Mouse (Mus musculus): ENCODE measurements around the gene Cyth4. TPM values are rescaled to one million over a fixed set of nuclear protein-coding genes. Genes with fewer than 3 reads are reported as not detected.

Cyth4 gene
- polyA plus RNA-seq, 1 experiment, result 0.37 TPM

- no peak for TF ChIP-seq GATA1 (IDR thresholded peaks at IDR 0.05; ENCODE audit: low read length)
These were observed 2.0 kb upstream of the Cyth4 start for GRCm38 (mm10) chr15:78594831-78595230.

- no peak for TF ChIP-seq GATA1 (IDR thresholded peaks at IDR 0.05; ENCODE audit: low read length)
These were observed 1.4 kb upstream of the Cyth4 start for GRCm38 (mm10) chr15:78595468-78595867.

- no peak for TF ChIP-seq GATA1 (IDR thresholded peaks at IDR 0.05; ENCODE audit: low read length)
These were observed 343 bp upstream of the Cyth4 start for GRCm38 (mm10) chr15:78596504-78596903.

- TF ChIP-seq GATA1 (IDR thresholded peaks at IDR 0.05; ENCODE audit: low read length), result no peak
These were observed 882 bp downstream of the Cyth4 start for GRCm38 (mm10) chr15:78597729-78598128.

GRCm38 (mm10) chr15:78599124-78599523 is 2.3 kb downstream of the Cyth4 start:
- TF ChIP-seq GATA1 (IDR thresholded peaks at IDR 0.05; ENCODE audit: low read length), result no peak

GRCm38 (mm10) chr15:78599529-78600193 is 2.8 kb downstream of the Cyth4 start:
- no peak for TF ChIP-seq GATA1 (IDR thresholded peaks at IDR 0.05; ENCODE audit: low read length)

GRCm38 (mm10) chr15:78601180-78601579 is 4.3 kb downstream of the Cyth4 start:
- no peak for TF ChIP-seq GATA1 (IDR thresholded peaks at IDR 0.05; ENCODE audit: low read length)

- no peak for TF ChIP-seq GATA1 (IDR thresholded peaks at IDR 0.05; ENCODE audit: low read length)
These were observed 7.4 kb downstream of the Cyth4 start for GRCm38 (mm10) chr15:78604255-78604654.

GRCm38 (mm10) chr15:78605371-78605791 is 8.5 kb downstream of the Cyth4 start:
- TF ChIP-seq GATA1 (IDR thresholded peaks at IDR 0.05; ENCODE audit: low read length), result no peak

- no peak for TF ChIP-seq GATA1 (IDR thresholded peaks at IDR 0.05; ENCODE audit: low read length)
These were observed 9.2 kb downstream of the Cyth4 start for GRCm38 (mm10) chr15:78606059-78606458.

- TF ChIP-seq GATA1 (IDR thresholded peaks at IDR 0.05; ENCODE audit: low read length), result no peak
These were observed 10.6 kb downstream of the Cyth4 start for GRCm38 (mm10) chr15:78607463-78607862.

- TF ChIP-seq GATA1 (IDR thresholded peaks at IDR 0.05; ENCODE audit: low read length), result no peak
These were observed 14.0 kb downstream of the Cyth4 start for GRCm38 (mm10) chr15:78610705-78611462.

GRCm38 (mm10) chr15:78614536-78614935 is 17.7 kb downstream of the Cyth4 start:
- no peak for TF ChIP-seq GATA1 (IDR thresholded peaks at IDR 0.05; ENCODE audit: low read length)

GRCm38 (mm10) chr15:78616973-78617372 is 20.1 kb downstream of the Cyth4 start:
- no peak for TF ChIP-seq GATA1 (IDR thresholded peaks at IDR 0.05; ENCODE audit: low read length)

- no peak for TF ChIP-seq GATA1 (IDR thresholded peaks at IDR 0.05; ENCODE audit: low read length)
These were observed 26.6 kb downstream of the Cyth4 start for GRCm38 (mm10) chr15:78623426-78623825.

- no peak for TF ChIP-seq GATA1 (IDR thresholded peaks at IDR 0.05; ENCODE audit: low read length)
These were observed 27.6 kb downstream of the Cyth4 start for GRCm38 (mm10) chr15:78624431-78624950.

GRCm38 (mm10) chr15:78624961-78625360 is 28.1 kb downstream of the Cyth4 start:
- TF ChIP-seq GATA1 (IDR thresholded peaks at IDR 0.05; ENCODE audit: low read length), result no peak
